ENCODE assay signal across 17 mouse cellular contexts in the genomic region with DNA sequence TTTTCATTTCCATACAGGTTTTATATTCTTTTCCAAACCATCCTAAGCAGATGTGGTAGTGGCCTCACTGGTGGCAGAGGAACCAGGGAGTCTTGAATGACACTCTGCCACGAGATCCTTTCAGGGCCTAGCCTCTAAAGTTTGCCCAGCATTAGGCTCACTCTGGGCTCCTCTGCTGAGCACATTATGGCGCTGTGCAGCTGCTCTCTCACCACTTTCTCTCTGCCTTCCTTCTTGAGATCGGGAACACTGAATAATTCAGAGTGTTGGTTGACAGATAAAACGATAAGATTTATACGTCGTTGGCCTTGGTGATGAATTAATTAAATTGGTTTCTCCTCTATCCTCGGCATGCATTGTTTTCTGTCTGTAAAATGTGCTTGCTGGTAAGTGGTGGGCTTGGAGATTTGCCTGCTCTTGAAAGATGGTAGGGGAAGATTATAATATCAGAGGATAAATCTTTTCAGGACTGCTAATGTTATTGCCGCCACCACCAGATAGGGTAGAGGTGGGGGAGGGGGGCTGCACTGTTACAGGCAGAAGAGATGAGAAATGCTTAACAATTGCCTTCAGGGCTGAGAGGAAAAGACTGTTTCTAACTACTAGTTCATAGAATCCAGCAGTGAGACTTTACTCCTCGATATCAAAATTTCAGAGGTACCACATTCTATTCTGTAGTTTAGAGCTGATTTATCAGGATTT.
DNase-seq lines count a peak whose midpoint lies in the region; ATAC-seq lines count a peak whose summit lies in the region.
"Had no signal": no experiment of that assay in that cellular context is flagged by ENCODE, and none has a peak within 500 bp of the region (broad histone marks: within the 10 kb centered on the region; RNA-seq: fewer than 3 reads in every experiment).

No protein-coding gene starts in this region.

- H3K4me1 ChIP-seq in hindbrain, embryonic 12.5 days = peaks cover 27% of the 10 kb centered on the region
- H3K4me1 ChIP-seq in hindbrain, embryonic 10.5 days (replicated peaks) = peaks cover 18% of the 10 kb centered on the region
- H3K4me1 ChIP-seq in forebrain, embryonic 16.5 days (replicated peaks; ENCODE audit: control insufficient read depth, insufficient read depth, low read length) = peaks cover 29% of the 10 kb centered on the region
- 0 out of 2 replicates have a peak, but pooled peaks cover 6% of the 10 kb centered on the region for H3K4me1 ChIP-seq in hindbrain, embryonic 16.5 days (ENCODE audit: control insufficient read depth, insufficient read depth, low read depth, low read length)
- H3K4me1 ChIP-seq in neural tube, embryonic 13.5 days (replicated peaks) = peaks cover 61% of the 10 kb centered on the region
- H3K4me1 ChIP-seq: liver, embryonic 13.5 days had no signal

- no peaks in the 10 kb centered on the region for H3K9me3 ChIP-seq in hindbrain, embryonic 12.5 days (replicated peaks)
- H3K9me3 ChIP-seq in hindbrain, embryonic 10.5 days = no peaks in the 10 kb centered on the region
- H3K9me3 ChIP-seq in forebrain, embryonic 16.5 days (ENCODE audit: control insufficient read depth, low read length) = no peaks in the 10 kb centered on the region
- H3K9me3 ChIP-seq in hindbrain, embryonic 16.5 days (ENCODE audit: control insufficient read depth, low read length) = no peaks in the 10 kb centered on the region
- H3K9me3 ChIP-seq in neural tube, embryonic 13.5 days = no peaks in the 10 kb centered on the region
- H3K9me3 ChIP-seq: heart, embryonic 13.5 days; liver, embryonic 13.5 days; lung, embryonic 15.5 days had no signal

- peaks cover 15% of the 10 kb centered on the region; the same call in 1 of the 2 replicates for H3K27me3 ChIP-seq in hindbrain, embryonic 12.5 days
- H3K27me3 ChIP-seq in hindbrain, embryonic 10.5 days (ENCODE audit: insufficient read depth, poor library complexity, severe bottlenecking) = peaks cover 20% of the 10 kb centered on the region
- peaks cover 12% of the 10 kb centered on the region; the same call in 1 of the 2 replicates for H3K27me3 ChIP-seq in forebrain, embryonic 16.5 days (replicated peaks; ENCODE audit: control insufficient read depth, insufficient read depth, low read length)
- H3K27me3 ChIP-seq in hindbrain, embryonic 16.5 days (replicated peaks; ENCODE audit: control insufficient read depth, insufficient read depth, low read length) = no peaks in the 10 kb centered on the region
- H3K27me3 ChIP-seq in neural tube, embryonic 13.5 days = peaks cover 4% of the 10 kb centered on the region; the same call in 1 of the 2 replicates

- H3K4me2 ChIP-seq in hindbrain, embryonic 12.5 days (replicated peaks) = 0 out of 2 replicates have a peak overlapping the region, but pooled peaks have one; percentile 13
- H3K4me2 ChIP-seq in forebrain, embryonic 16.5 days (ENCODE audit: low read length) = peak overlapping the region; percentile 18
- peak overlapping the region; percentile 94 for H3K4me2 ChIP-seq in hindbrain, embryonic 16.5 days (ENCODE audit: low read length)
- peak overlapping the region; percentile 87 for H3K4me2 ChIP-seq in neural tube, embryonic 13.5 days
- H3K4me2 ChIP-seq: heart, embryonic 13.5 days; liver, embryonic 13.5 days; lung, embryonic 15.5 days had no signal

- WGBS in hindbrain, embryonic 12.5 days = 62% methylated on average over 9 of the region's 9 CpGs
- 73% methylated on average over 9 of the region's 9 CpGs for WGBS in hindbrain, embryonic 10.5 days
- WGBS in forebrain, embryonic 16.5 days = 36% methylated on average over 9 of the region's 9 CpGs
- 35% methylated on average over 9 of the region's 9 CpGs for WGBS in hindbrain, embryonic 16.5 days
- 36% methylated on average over 9 of the region's 9 CpGs for WGBS in neural tube, embryonic 13.5 days

- 0 out of 2 replicates have a peak, but pooled peaks have one; percentile 33 for ATAC-seq in hindbrain, embryonic 12.5 days (ENCODE audit: low FRiP score)
- peak; percentile 65 for ATAC-seq in forebrain, embryonic 16.5 days
- no peak for ATAC-seq in hindbrain, embryonic 16.5 days
- peak; percentile 24; the same call in 1 of the 2 replicates for ATAC-seq in neural tube, embryonic 13.5 days (ENCODE audit: low read depth)
- ATAC-seq: intestine, embryonic 16.5 days had no signal

- no peak overlapping the region; the same call in 1 of the 2 replicates for H3K27ac ChIP-seq in hindbrain, embryonic 12.5 days
- H3K27ac ChIP-seq in hindbrain, embryonic 10.5 days = no peak overlapping the region
- H3K27ac ChIP-seq in forebrain, embryonic 16.5 days (ENCODE audit: low read length) = no peak overlapping the region; the same call in 1 of the 2 replicates
- no peak overlapping the region for H3K27ac ChIP-seq in hindbrain, embryonic 16.5 days (ENCODE audit: low read depth, low read length)
- H3K27ac ChIP-seq in neural tube, embryonic 13.5 days (replicated peaks) = peak overlapping the region; percentile 35
- H3K27ac ChIP-seq: gastrocnemius, adult 2 months; heart, embryonic 13.5 days; left cerebral cortex, adult 2 months; liver, embryonic 13.5 days; lung, embryonic 15.5 days had no signal

- no peak overlapping the region for H3K4me3 ChIP-seq in hindbrain, embryonic 12.5 days
- no peak overlapping the region for H3K4me3 ChIP-seq in hindbrain, embryonic 10.5 days
- H3K4me3 ChIP-seq in forebrain, embryonic 16.5 days (replicated peaks; ENCODE audit: low read length) = no peak overlapping the region
- peak overlapping the region; percentile 59 for H3K4me3 ChIP-seq in hindbrain, embryonic 16.5 days (ENCODE audit: low read length)
- H3K4me3 ChIP-seq in neural tube, embryonic 13.5 days = peak overlapping the region; percentile 48; the same call in 1 of the 2 replicates
- H3K4me3 ChIP-seq: gastrocnemius, adult 2 months; heart, embryonic 13.5 days; left cerebral cortex, adult 2 months; liver, embryonic 13.5 days; lung, embryonic 15.5 days had no signal

- no peak overlapping the region for H3K9ac ChIP-seq in hindbrain, embryonic 12.5 days
- no peak overlapping the region for H3K9ac ChIP-seq in forebrain, embryonic 16.5 days (replicated peaks; ENCODE audit: low read depth, low read length)
- H3K9ac ChIP-seq in hindbrain, embryonic 16.5 days (ENCODE audit: low read depth, low read length) = no peak overlapping the region
- H3K9ac ChIP-seq in neural tube, embryonic 13.5 days = 0 out of 2 replicates have a peak overlapping the region, but pooled peaks have one; percentile 31
- H3K9ac ChIP-seq: heart, embryonic 13.5 days; liver, embryonic 13.5 days; lung, embryonic 15.5 days had no signal

- H3K36me3 ChIP-seq in hindbrain, embryonic 12.5 days = no peaks in the 10 kb centered on the region
- no peaks in the 10 kb centered on the region for H3K36me3 ChIP-seq in hindbrain, embryonic 10.5 days
- no peaks in the 10 kb centered on the region for H3K36me3 ChIP-seq in forebrain, embryonic 16.5 days (ENCODE audit: control insufficient read depth, insufficient read depth)
- H3K36me3 ChIP-seq in hindbrain, embryonic 16.5 days (ENCODE audit: control insufficient read depth, insufficient read depth, low read length) = no peaks in the 10 kb centered on the region
- no peaks in the 10 kb centered on the region for H3K36me3 ChIP-seq in neural tube, embryonic 13.5 days
- H3K36me3 ChIP-seq: heart, embryonic 13.5 days; liver, embryonic 13.5 days; lung, embryonic 15.5 days had no signal

- DNase-seq in hindbrain, embryonic 10.5 days (ENCODE audit: low spot score) = no peak
- no peak for DNase-seq in natural killer cell, adult 2 months (ENCODE audit: low spot score in 2 of 2)
- DNase-seq in kidney, postnatal 10 days = no peak
- DNase-seq: gastrocnemius, adult 2 months; heart, adult 11 months; heart, postnatal 36 days; liver, embryonic 13.5 days; right cerebral cortex, postnatal 4 days; thymus, postnatal 25 days had no signal

Comparison
In these comparisons a context has a peak if more than half of its experiments do, and no peak if none do; other contexts are left out.
1. H3K4me3 ChIP-seq: peak in hindbrain, embryonic 16.5 days (single experiment) and neural tube, embryonic 13.5 days (single experiment); none in hindbrain, embryonic 12.5 days (single experiment), hindbrain, embryonic 10.5 days (single experiment) and forebrain, embryonic 16.5 days (single experiment).
2. H3K4me2 ChIP-seq: peak in every context shown above with its lines; median percentile 94 in hindbrain, embryonic 16.5 days; 87 in neural tube, embryonic 13.5 days; 18 in forebrain, embryonic 16.5 days; 13 in hindbrain, embryonic 12.5 days.